Mouse (Mus musculus) kidney, postnatal 10 days (tissue): ENCODE measurements around the gene Icos.

Experiments used
- DNase-seq: peaks from one replicate; pipeline ENCODE4 v3.0.0; 2021; ENCODE audit warnings: mixed read lengths

Icos gene

DNA sequence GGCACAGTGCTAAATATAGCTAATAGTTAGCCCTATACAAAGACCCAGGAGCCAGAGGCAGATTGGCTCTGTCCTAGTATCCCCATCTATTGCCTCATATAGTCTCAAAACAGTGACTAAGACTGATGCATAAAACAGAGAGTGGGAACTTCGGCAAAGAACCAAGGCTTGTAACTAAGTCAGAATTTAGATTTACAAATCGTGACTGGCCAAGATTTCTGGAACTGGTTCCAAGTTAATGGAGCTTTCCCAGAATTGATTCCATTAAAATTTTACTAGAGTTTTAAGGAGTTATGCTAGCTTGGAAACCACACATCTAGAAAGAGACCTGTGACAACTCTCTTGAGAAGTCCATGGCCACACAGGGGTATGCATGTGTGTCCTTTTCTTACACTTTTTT is 65.1 kb downstream of the Icos start:
- no peak for DNase-seq

DNA sequence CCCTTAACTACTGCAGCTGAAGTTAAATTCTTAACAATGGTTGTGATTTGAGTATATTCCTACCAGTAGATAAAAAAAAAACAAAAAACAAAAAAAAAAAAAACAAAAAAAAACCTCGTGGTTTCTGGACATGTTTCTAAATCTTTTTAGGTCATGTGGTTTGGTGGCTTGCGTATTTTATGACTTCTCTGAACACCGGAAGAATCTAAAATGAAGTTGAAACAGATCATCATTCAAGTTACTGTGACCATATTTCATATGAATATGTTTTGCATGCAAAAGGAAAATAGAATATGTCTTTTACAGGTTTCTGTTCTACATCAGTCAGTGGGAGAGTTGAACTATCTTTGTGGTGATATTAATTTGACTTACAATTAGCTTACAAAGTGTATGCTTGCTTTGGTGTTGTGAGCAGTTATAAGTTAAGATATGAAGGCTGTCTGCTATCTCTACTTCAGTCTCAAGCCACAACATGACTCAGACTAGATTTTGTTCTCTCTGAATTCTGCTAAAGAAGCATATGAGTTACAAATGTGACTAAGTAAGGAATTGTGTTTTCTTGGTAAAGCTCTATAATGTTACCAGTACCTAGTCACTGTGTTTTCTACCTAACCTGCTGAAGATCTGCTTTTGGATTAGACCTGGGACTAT is 68.5 kb downstream of the Icos start:
- DNase-seq, result no peak

DNA sequence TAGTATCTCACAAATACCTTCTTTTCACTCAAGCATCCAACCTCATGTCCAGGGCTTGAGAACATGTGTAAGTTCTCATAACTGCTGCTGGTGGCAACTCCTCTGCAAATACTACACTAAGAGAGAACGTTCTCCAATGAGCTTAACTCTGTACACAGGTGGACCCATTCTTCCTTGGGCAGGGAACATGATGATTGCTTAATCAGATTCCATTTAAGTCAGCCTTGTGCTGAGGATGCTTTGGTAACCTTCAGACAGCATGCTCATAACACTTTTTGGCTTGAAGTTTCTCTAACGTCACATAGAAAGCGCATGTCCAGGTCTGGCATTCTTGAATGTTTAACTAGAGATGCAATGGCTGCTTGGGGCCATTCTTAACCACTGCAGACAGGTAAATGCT is 69.6 kb downstream of the Icos start:
- DNase-seq, result no peak
